Mouse (Mus musculus): ENCODE measurements around the gene Plekhg1.

Plekhg1 gene

GRCm38 (mm10) chr10:3949306-3949705, 209.1 kb downstream of the Plekhg1 start:
- no peak for DNase-seq (ENCODE audit: low read depth, low spot score)

DNA sequence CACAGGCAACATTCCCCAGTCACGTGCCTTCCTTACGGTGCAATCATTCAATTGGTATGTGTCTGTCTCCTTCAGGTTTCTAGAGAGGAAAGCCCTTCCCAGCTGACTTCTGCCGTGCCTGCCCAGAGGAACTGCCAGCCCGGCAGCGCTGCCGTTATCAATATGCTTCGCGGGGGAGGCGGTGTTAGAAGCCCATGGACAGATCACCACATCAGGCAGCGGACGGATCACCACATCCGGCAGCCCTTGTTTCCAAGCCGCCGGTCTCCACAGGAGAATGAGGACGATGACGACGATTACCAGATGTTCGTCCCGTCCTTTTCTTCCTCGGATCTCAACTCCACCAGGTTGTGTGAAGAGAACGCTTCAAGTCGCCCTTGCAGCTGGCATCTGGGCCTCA, 216.3 kb downstream of the Plekhg1 start:
- no peak for DNase-seq (ENCODE audit: low read depth, low spot score)

GRCm38 (mm10) chr10:3958591-3958990, 218.4 kb downstream of the Plekhg1 start:
- DNase-seq (ENCODE audit: low read depth, low spot score), result no peak

- DNase-seq (ENCODE audit: low read depth, low spot score), result no peak
These were observed 228.9 kb downstream of the Plekhg1 start for GRCm38 (mm10) chr10:3969026-3969425.

- DNase-seq (ENCODE audit: low read depth, low spot score), result no peak
These were observed 232.1 kb downstream of the Plekhg1 start for GRCm38 (mm10) chr10:3972237-3972636.

DNA sequence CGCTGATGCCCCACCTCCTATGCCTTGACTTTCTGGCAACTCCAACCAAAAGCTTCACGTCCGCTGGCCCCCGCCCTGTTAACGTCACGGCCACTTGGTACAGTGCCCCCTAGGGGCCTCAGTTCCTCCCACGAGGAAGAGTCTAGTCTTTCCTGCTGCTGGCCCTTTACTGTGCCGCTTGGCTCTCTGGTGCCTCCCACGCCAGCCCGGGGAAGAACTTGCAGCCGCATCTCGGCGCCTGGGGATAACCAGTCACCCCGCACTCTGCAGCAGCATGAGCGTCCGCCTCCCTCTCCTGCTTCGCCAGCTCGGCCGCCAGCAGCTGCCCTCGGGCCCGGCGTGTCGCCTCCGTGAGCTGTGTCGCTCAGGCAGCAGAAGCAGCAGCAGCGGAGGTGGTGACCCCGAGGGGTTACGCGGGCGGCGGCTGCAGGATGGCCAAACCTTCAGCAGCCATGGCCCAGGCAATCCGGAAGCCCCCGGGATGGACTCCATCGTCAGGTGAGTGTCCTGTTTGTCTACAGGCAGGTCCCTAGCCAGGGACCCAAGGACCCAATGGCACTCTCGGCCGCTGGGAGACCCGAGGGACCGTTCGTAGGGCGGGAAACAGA, 232.9 kb downstream of the Plekhg1 start, which contains the start of gene Mthfd1l:
TSS of gene Mthfd1l (plus strand) at position 138 of the 608 bp plus-strand sequence.
- peak; percentile 91 for DNase-seq (ENCODE audit: low read depth, low spot score)

DNA sequence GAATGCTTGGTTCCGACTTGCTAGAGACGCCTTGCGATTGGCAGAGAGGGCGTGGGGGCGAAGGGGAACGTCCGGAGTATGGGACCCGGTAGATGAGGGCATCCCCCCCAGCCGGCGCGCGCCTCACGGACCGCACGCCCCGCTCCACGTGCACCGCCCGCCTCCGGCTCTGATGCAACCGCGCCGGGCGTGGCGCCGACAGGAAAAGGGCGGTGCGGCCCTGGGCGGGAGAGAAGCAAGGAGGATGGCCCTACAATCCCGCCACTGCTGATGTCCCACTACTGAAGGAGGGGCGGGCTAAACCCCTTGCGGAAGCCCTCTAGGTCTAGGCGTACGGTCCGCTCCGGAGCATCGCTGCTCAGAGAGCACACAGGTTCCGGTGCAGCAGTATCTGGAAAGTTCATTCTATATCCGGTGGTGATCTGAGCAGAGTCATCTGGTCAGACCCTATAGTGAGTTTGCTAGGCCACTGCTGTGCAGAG, 233.5 kb downstream of the Plekhg1 start:
- DNase-seq (ENCODE audit: low read depth, low spot score), result peak; percentile 93

DNA sequence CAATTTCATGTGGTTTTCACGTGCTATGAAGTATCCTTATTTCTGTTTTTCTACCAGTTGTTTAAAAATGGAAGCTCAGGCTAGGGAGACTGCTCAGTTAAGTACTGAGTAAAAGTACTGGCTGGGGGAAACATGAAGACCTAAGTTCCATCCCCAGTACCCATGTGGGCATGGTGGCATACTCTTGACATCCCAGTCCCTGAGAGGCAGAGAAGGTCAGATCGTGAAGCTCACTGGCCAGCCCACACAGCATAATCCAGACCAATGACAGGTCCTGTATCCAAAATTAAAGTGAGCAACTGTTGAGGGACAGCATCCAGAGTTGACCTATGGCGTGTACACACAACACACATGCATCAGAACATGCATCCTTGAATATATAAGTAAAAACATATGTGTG, 234.2 kb downstream of the Plekhg1 start:
- no peak for DNase-seq (ENCODE audit: low read depth, low spot score)

DNA sequence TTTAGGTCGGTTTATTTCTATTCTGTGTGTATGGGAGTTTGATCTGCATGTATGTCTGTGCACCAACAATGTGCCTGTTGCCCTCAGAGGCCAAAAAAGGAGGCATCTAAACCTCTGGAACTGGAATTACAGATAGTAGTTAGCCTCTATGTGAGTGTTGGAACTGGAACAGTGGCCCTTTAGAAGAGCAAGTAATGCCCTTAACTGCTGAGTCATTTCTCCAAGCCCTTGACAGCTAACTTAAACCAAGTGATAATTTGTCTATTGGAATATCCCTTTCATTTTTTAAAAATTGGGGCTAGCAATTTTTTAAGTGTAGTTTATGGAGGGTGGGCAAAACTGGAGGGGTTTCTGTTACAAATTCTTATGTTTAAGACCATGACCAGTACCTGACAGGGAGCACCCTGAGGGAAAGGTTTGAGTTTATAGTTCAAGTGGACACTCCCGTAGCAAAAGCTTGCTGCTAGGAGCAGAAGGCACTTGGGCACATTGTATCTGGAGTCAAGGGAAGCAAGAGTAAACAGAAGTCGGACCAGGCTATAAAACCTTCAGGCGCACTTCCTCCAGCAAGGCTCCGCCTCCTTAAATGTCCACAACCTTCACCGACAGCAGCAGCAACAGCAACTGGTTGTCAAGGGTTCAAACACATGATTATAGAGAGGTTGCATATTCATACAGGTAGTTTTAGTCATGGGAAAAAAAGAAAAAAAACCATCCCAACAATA, 235.9 kb downstream of the Plekhg1 start:
- no peak for DNase-seq (ENCODE audit: low read depth, low spot score)

GRCm38 (mm10) chr10:3976623-3977010, 236.5 kb downstream of the Plekhg1 start:
- DNase-seq (ENCODE audit: low read depth, low spot score), result no peak

- no peak for DNase-seq (ENCODE audit: low read depth, low spot score)
These were observed 238.2 kb downstream of the Plekhg1 start for GRCm38 (mm10) chr10:3978326-3978725.

- no peak for DNase-seq (ENCODE audit: low read depth, low spot score)
These were observed 238.8 kb downstream of the Plekhg1 start for GRCm38 (mm10) chr10:3978792-3979488.

DNA sequence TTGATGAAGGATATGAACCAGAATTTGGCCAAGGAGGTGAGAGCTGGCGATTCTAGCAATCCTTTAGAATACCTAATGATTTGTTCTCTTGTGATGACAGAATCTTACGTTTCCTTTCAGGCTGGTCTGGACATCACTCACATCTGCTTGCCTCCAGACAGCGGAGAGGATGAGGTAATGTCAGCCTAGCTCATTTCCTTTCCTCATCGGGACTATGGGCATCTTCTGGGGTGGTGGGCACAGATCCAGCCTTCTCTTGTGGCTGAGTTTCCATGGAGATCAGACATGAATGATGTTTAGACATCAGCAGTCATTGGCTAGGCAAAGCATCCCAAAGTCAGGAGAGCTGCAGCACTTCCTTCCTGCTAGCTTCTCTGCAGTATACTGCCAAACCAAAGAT, 240.1 kb downstream of the Plekhg1 start:
- DNase-seq (ENCODE audit: low read depth, low spot score), result no peak

- no peak for DNase-seq (ENCODE audit: low read depth, low spot score)
These were observed 250.2 kb downstream of the Plekhg1 start for GRCm38 (mm10) chr10:3990295-3990883.

- no peak for DNase-seq (ENCODE audit: low read depth, low spot score)
These were observed 253.4 kb downstream of the Plekhg1 start for GRCm38 (mm10) chr10:3993365-3994102.

GRCm38 (mm10) chr10:3995277-3995676, 255.1 kb downstream of the Plekhg1 start:
- DNase-seq (ENCODE audit: low read depth, low spot score), result peak; percentile 20

GRCm38 (mm10) chr10:3996170-3996876, 256.2 kb downstream of the Plekhg1 start:
- peak; percentile 77 for DNase-seq (ENCODE audit: low read depth, low spot score)

DNA sequence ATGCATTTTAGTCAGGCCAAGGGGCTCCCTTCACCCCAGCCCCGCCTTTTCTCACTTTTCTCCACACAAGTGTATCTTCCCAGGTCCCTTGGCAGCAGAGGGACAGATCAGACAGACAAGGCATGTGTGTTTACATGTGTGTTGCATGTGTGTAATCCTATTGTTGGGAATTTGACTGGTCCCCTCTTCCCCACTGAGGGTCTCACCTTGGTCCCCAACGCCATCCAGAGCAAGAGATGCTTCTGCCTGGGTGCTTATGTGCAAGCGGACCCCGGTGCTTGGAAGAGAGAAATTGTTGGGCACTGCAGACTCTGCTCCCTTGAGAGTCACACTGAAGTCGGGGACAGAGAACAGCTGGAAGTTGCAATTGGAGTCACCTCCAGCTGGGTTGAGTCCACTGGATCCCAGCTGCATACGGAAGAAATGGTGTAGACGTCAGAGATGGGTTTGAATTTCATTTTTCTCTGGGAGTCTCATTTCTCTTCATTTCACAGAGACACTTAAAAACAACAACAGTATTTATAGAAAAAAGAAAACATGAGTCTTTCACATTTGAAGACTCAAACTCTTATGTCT, 257.8 kb downstream of the Plekhg1 start:
- no peak for DNase-seq (ENCODE audit: low read depth, low spot score)

DNA sequence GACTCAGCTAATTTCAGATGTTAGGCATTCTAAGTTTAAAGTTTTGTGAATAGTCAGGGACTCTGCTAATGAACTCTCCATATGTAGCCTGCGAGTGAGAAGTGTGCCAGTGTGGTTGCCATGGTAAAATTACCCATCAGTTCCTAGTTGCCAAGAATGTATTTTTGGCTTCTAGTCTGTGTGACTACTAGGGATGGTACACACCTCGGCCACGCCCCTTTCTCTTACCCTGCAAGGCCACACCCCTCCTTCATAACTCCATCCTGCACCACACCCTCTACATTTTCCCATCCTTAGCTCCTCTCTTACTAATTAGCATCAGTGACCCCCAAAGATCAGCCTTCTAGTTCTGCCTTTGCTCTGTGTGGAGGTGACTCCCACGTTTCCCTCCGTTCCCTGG, 262.5 kb downstream of the Plekhg1 start:
- DNase-seq (ENCODE audit: low read depth, low spot score), result no peak

GRCm38 (mm10) chr10:4005191-4005590, 265.0 kb downstream of the Plekhg1 start:
- DNase-seq (ENCODE audit: low read depth, low spot score), result no peak

Measured in CD4-positive helper T cell, adult 2 months (primary cell).